Mouse (Mus musculus): ENCODE data around the gene Kcnb1. TPM values are rescaled to one million over a fixed set of nuclear protein-coding genes. Genes with fewer than 3 reads are reported as not detected.
A peak's percentile ranks its signal among the peaks of the same experiment; 100 is the strongest.
"Not testable (repeated sequence)": the region's sequence is repeated elsewhere in the genome, so short reads cannot be mapped to it uniquely, and the experiment has no call there.

Kcnb1 gene
- polyA plus RNA-seq, 1 experiment = 1.3 TPM

DNA sequence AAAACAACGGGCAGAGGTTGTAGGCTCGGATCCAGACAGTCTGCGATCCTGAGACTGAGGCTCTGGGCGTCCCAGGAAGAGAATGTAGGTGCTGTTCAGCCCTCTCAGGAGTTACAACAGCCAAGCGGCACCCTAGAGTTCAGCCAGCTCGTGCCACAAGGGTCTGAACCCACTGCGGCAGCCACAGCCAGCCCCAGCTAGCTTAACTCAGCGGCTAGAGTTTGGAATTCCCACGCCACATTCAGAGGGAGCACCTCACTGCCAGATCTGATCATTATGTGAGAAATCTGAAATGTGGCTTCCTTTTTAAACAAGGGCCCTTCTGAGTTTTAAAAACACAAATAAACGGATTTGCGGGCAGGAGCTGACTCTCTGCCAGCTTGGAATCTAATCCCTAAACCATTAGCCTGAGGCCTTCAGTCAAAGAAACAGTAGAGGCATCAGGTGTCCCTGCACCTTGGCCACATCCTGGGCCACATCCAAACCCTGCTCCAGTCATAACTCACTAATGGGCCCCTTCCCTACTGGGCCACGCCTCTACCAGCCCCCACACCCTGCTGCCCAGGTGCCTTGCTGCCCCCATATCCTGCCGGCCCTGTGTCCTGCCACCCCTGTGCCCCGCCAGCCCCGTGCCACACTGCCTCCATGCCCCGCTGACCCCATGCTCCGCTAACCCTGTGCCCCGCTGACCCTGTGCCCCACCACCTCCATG is 16.1 kb upstream of the Kcnb1 start:
- TF ChIP-seq POLR2A (IDR thresholded peaks at IDR 0.05; ENCODE audit: low read depth, low read length) = no peak
- no peak for TF ChIP-seq CTCF (IDR thresholded peaks at IDR 0.05; ENCODE audit: extremely low read depth, insufficient read depth, insufficient read length, insufficient replicate concordance)
- no peaks in the 10 kb centered on the region for H3K27me3 ChIP-seq (ENCODE audit: control insufficient read depth, insufficient read depth, low read length)
- 84% methylated on average over 18 of the region's 18 CpGs for WGBS
- no peak overlapping the region for H3K4me3 ChIP-seq (ENCODE audit: extremely low read depth, insufficient read depth, insufficient read length)
- H3K36me3 ChIP-seq (ENCODE audit: control insufficient read depth, insufficient read depth, low read length) = no peaks in the 10 kb centered on the region
- H3K4me1 ChIP-seq (ENCODE audit: control insufficient read depth, insufficient read depth, insufficient read length) = no peaks in the 10 kb centered on the region
- no peak for DNase-seq (ENCODE audit: low read depth in 1 of 2, low spot score in 2 of 2)
- H3K27ac ChIP-seq (ENCODE audit: insufficient read depth, low read length) = no peak overlapping the region

DNA sequence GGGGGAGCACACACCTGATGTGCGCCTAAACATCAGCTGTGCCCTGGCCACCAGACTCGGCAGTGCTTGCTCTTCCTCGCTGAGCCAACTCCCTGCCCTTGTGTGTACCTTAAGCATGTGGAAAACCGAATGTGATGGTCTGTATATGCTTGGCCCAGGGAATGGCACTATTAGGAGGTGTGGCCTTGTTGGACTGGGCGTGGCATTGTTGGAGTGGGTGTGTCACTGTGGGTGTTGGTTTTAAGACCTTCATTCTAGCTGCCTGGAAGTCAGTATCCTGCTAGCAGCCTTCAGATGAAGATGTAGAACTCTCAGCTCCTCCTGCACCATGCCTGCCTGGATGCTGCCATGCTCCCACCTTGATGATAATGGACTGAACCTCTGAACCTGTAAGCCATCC is 14.7 kb upstream of the Kcnb1 start:
- not testable (repeated sequence) for H3K4me3 ChIP-seq (ENCODE audit: extremely low read depth, insufficient read depth, insufficient read length); H3K4me1 ChIP-seq (ENCODE audit: control insufficient read depth, insufficient read depth, insufficient read length); H3K27ac ChIP-seq (ENCODE audit: insufficient read depth, low read length); DNase-seq (ENCODE audit: low read depth in 1 of 2, low spot score in 2 of 2); H3K27me3 ChIP-seq (ENCODE audit: control insufficient read depth, insufficient read depth, low read length); H3K36me3 ChIP-seq (ENCODE audit: control insufficient read depth, insufficient read depth, low read length)
- WGBS = 82% methylated on average over 5 of the region's 5 CpGs

DNA sequence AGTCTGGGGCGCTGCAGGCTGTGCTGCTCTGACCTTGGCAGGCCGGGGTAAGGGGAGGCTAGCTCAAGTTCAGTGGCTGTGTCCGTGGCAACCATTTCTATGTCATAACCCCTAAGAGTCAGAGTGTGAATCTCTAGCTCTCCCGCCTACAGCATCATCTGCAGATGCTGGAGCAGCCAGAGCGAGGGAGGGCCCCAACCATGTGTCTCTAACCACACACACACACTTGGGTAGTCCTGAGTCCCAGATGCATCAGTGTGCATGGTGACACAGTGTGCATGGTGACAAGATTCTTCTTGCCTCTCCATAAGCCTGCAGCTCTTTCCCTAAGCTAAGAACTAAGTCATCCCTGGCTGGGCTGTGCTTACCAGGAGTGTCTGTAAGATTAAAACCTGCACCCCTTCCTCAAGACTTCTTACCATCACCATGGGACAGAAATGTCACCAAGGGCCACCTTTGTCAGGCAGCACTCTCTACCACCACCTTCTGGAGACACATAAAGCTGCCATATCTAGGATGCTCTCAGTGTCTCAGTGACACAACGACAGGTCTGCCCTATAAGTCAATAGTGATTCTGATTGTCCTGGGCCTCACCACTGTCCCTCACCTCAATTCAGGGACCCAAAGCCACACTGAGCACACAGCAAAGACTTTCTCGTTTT is 13.7 kb upstream of the Kcnb1 start:
- Histone ChIP-seq H3K27me3 (ENCODE audit: control insufficient read depth, insufficient read depth, low read length) (no peaks in the 10 kb centered on the region), H3K36me3 (ENCODE audit: control insufficient read depth, insufficient read depth, low read length) (no peaks in the 10 kb centered on the region), H3K27ac (ENCODE audit: insufficient read depth, low read length) (no peak overlapping the region), H3K4me3 (ENCODE audit: extremely low read depth, insufficient read depth, insufficient read length) (no peak overlapping the region), H3K4me1 (ENCODE audit: control insufficient read depth, insufficient read depth, insufficient read length) (no peaks in the 10 kb centered on the region)
- TF ChIP-seq CTCF (IDR thresholded peaks at IDR 0.05; ENCODE audit: extremely low read depth, insufficient read depth, insufficient read length, insufficient replicate concordance) (peak; percentile 55; the same call in 1 of the 2 replicates), POLR2A (IDR thresholded peaks at IDR 0.05; ENCODE audit: low read depth, low read length) (no peak)
- peak in 1 of 2 experiments; percentile 17 for DNase-seq (ENCODE audit: low read depth in 1 of 2, low spot score in 2 of 2)
- 62% methylated on average over 7 of the region's 7 CpGs for WGBS

DNA sequence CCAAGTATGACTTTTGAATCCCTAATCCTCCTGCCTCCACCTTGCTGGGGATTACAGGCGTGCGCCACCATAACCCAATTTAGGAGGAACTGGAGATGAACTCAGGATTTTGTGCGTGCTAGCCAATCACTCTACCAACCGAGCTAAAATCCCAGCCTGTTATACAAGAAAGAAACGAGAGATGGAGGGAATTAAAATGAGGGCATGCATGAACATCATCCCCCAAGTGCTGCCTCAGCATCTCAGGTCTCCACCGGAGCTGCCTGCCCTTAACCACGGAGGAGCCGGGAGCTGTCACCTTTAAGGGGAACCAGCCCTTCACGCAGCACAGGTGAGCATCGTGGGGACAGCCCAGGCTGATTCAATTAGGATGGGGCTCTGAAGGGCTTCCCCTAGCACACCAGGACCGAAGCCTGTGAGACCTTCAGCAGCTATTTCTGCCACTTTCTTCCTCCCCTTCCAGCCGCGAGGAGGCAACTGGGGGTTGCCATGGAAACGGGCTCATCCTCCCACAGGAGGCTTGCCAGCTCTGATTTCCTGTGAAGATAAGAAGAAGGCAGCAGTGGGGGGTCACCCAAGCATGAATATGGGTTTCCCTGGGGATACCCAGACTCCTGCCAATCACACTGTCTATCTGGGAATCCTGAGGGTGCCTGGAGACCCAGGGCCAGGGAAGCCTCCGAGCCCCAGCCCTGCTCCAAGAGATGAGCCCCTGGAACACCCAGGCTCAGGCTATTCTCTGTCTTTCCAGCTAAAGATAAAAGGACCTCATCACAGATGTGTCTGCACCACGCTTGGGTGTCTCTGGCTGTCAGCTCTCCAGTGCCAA is 11.7 kb upstream of the Kcnb1 start:
- H3K27ac ChIP-seq (ENCODE audit: insufficient read depth, low read length) = no peak overlapping the region
- no peak overlapping the region for H3K4me3 ChIP-seq (ENCODE audit: extremely low read depth, insufficient read depth, insufficient read length)
- H3K4me1 ChIP-seq (ENCODE audit: control insufficient read depth, insufficient read depth, insufficient read length) = no peaks in the 10 kb centered on the region
- no peak for DNase-seq (ENCODE audit: low read depth in 1 of 2, low spot score in 2 of 2)
- no peaks in the 10 kb centered on the region for H3K36me3 ChIP-seq (ENCODE audit: control insufficient read depth, insufficient read depth, low read length)
- no peaks in the 10 kb centered on the region for H3K27me3 ChIP-seq (ENCODE audit: control insufficient read depth, insufficient read depth, low read length)
- WGBS = 44% methylated on average over 16 of the region's 16 CpGs
- TF ChIP-seq CTCF (IDR thresholded peaks at IDR 0.05; ENCODE audit: extremely low read depth, insufficient read depth, insufficient read length, insufficient replicate concordance) (no peak), POLR2A (IDR thresholded peaks at IDR 0.05; ENCODE audit: low read depth, low read length) (no peak)

DNA sequence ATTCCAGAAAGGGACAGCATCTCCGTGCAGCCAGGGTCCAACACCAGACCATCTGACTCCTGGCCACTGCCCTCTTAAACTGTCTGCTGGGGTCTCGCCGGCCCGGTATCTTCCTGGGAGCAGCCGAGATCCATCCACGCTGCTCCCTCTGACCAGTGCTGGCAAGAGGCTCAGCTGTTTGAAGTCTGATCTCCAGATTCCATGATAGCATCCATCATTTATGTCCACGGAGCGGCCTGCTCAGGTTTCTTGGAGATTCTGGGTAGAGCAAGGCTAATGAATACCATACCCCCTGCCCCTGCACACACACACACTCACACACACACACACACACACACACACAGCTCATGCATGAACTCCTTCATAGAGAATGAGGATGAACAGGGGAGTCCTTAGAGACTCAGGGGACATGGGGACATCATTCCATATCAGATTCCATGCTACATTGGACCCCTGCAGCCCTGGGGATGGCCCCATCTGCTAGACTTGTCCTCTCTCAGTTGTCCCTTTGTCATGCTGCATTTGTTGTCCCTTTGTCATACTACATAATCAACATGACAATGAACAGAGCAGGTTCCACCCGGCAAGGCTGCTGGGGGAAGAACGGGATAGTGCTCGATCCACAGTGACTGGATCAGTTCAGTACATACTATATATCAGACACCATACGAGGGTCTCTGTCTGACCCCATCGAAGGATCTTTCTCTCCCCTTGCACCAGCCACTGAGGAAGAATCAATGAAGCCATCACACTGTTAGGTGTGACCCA is 8.9 kb upstream of the Kcnb1 start:
- DNase-seq (ENCODE audit: low read depth in 1 of 2, low spot score in 2 of 2) = no peak
- H3K27ac ChIP-seq (ENCODE audit: insufficient read depth, low read length) = no peak overlapping the region
- no peak overlapping the region for H3K4me3 ChIP-seq (ENCODE audit: extremely low read depth, insufficient read depth, insufficient read length)
- H3K4me1 ChIP-seq (ENCODE audit: control insufficient read depth, insufficient read depth, insufficient read length) = no peaks in the 10 kb centered on the region
- 71% methylated on average over 13 of the region's 13 CpGs for WGBS
- 0 out of 2 replicates have a peak, but pooled peaks cover 1% of the 10 kb centered on the region for H3K27me3 ChIP-seq (ENCODE audit: control insufficient read depth, insufficient read depth, low read length)
- H3K36me3 ChIP-seq (ENCODE audit: control insufficient read depth, insufficient read depth, low read length) = no peaks in the 10 kb centered on the region
- TF ChIP-seq CTCF (IDR thresholded peaks at IDR 0.05; ENCODE audit: extremely low read depth, insufficient read depth, insufficient read length, insufficient replicate concordance) (no peak), POLR2A (IDR thresholded peaks at IDR 0.05; ENCODE audit: low read depth, low read length) (no peak)

GRCm38 (mm10) chr2:167193361-167193760 is 3.4 kb upstream of the Kcnb1 start:
- TF ChIP-seq POLR2A (IDR thresholded peaks at IDR 0.05; ENCODE audit: low read depth, low read length) (no peak), CTCF (IDR thresholded peaks at IDR 0.05; ENCODE audit: extremely low read depth, insufficient read depth, insufficient read length, insufficient replicate concordance) (no peak)
- 80% methylated on average over 3 of the region's 3 CpGs for WGBS
- peaks cover 10% of the 10 kb centered on the region for H3K4me1 ChIP-seq (ENCODE audit: control insufficient read depth, insufficient read depth, insufficient read length)

More at GRCm38 (mm10) chr2:167193361-167193760, 3.4 kb upstream of the Kcnb1 start:
- Histone ChIP-seq H3K36me3 (ENCODE audit: control insufficient read depth, insufficient read depth, low read length) (no peaks in the 10 kb centered on the region), H3K27ac (ENCODE audit: insufficient read depth, low read length) (no peak overlapping the region), H3K27me3 (ENCODE audit: control insufficient read depth, insufficient read depth, low read length) (peaks cover 8% of the 10 kb centered on the region; the same call in 1 of the 2 replicates), H3K4me3 (ENCODE audit: extremely low read depth, insufficient read depth, insufficient read length) (no peak overlapping the region)
- DNase-seq (ENCODE audit: low read depth in 1 of 2, low spot score in 2 of 2) = no peak

All from spleen, adult 2 months (tissue).